Mouse (Mus musculus) G1E (cell line): ENCODE data around the gene Zc3h4.

Experiments
- CTCF ChIP-seq: IDR thresholded peaks from 2 replicates; pipeline ENCODE4 v1.5.1; 2012; ENCODE audit warnings: low read depth, low read length, inconsistent platforms, mixed read lengths
- GATA1 ChIP-seq: IDR thresholded peaks from 2 replicates; pipeline ENCODE4 v1.6.1; 2012; ENCODE audit warnings: borderline replicate concordance, low read length, inconsistent platforms, mixed read lengths
- TAL1 ChIP-seq: conservative IDR thresholded peaks from 2 replicates; pipeline ENCODE4 v1.6.1; 2012; ENCODE audit warnings: low read depth, low read length, inconsistent platforms, mixed read lengths

- TF ChIP-seq CTCF (no peak), GATA1 (no peak), TAL1 (no peak)
These were observed at the start of gene Zc3h4 for GRCm38 (mm10) chr7:16400689-16401611.
